Mouse (Mus musculus): ENCODE results near the gene Ninj1.

DNA sequence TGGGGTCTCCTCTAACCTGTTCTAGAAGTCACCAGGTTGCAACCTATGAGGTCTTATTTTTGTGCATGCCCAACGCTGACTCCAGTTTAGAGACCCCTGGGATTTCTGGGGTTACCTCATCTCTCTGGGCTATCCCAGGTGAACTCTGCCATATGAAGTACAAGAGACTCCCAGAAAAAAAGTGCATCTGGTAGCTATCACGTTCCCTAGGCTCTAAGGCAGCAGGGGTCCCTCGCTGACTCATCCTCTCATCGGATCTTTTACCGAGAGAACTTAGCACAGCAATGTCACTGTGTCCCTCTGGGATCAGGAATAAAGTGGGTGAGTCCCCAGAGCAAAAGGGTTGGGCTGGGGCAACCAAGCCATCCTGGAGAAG is 27.8 kb downstream of the Ninj1 start:
- TF ChIP-seq POLR2A (IDR thresholded peaks at IDR 0.05; ENCODE audit: insufficient read depth, low read depth, low read length), result no peak
- no peak for TF ChIP-seq CTCF (IDR thresholded peaks at IDR 0.05; ENCODE audit: insufficient read depth, low read depth, low read length)
